Mouse (Mus musculus): ENCODE measurements around the gene Ccr9.

- TF ChIP-seq CTCF (conservative IDR thresholded peaks at IDR 0.05; ENCODE audit: insufficient read depth, insufficient read length, low read depth, low read length) = no peak
- TF ChIP-seq POLR2A (IDR thresholded peaks at IDR 0.05; ENCODE audit: low read depth, low read length) = no peak
These were observed 5.5 kb downstream of the Ccr9 start for GRCm38 (mm10) chr9:123683704-123684103.

Measured in kidney, adult 2 months (tissue).